Mouse (Mus musculus) right cerebral cortex, adult 18-20 months (tissue): ENCODE data around the gene Cadps.
A peak's percentile ranks its signal among the peaks of the same experiment; 100 is the strongest.

Experiments
- DNase-seq: peaks from one replicate; pipeline ENCODE4 v3.0.0; 2022; ENCODE audit warnings: mixed read lengths

The Cadps gene

GRCm38 (mm10) chr14:12338811-12339565, 483.9 kb downstream of the Cadps start:
- DNase-seq: no peak

DNA sequence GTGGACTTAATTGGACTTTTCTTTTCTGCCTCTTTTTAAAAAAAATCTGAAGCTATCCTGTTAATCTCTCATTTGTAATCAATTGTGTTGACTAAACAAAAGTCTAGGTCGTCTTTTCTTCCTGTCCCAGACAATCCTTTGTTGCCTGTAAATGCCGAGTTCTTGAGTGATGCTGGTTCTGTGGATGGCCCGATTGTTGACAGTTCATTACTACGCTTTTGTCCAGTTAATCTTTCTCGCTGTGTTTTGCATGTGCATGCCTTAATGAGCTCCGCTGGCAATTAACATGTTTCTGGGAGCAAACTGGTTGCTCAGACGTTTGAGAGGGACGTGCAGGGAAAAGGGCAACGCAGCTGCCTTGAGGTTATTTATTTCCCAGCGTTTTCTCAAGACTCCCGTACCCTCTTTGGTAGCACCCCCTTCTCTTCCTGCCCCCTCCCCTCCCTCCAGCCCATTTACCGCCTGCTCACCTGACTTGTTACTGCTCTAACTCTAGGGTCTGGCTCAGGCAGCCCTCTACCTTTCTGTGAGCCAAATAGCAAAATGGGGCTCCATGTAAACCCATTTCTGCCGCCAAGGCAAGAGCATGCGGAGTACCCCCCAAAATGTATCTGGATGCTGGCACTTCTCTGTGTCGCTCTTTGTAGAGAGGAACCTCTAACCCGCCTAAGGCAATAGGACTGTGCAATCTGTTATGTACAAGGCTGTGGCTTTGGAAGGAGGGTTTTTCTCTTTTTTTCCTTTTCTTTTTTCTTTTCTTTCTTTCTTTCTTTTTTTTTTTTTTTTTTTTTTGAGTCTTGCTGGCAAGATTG, 484.7 kb downstream of the Cadps start:
- no peak for DNase-seq

DNA sequence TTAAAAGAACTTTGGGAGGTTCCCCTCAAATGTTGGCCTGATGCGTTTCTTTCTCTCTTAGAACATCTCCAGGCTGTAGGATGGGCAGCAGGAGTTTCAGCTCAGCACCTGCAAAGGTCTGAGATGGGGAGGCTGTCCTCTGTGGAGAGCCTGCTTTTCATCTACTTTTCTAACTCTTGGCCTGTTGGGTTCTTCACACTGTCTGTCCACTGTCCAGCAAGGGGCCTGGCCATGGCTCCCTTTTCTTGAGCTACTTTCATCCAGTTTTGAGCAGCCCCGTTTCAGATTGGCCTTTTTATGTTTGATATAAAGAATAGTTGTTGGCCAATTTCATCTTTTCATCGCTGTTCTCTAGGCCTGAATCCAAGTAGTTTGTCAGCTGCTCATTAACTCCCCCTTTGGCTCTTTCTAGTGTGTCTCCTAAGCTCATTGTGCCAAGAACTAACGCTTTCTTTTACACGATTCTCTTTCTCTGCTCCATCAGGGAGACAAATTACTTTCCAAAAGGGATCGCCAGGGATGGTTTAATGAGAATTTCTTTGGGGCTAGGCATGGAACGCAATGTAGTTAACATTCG, 485.4 kb downstream of the Cadps start:
- peak; percentile 37 for DNase-seq

GRCm38 (mm10) chr14:12334925-12335324, 488.0 kb downstream of the Cadps start:
- DNase-seq: no peak

- no peak for DNase-seq
These were observed 489.3 kb downstream of the Cadps start for GRCm38 (mm10) chr14:12333622-12334021.
